Mouse (Mus musculus) frontal cortex, adult (tissue): ENCODE measurements at regions not wholly inside any gene's neighbourhood (a gene's known extent, or its start where the extent isn't known, plus 50 kb on each side); places are given as distances from the start of the nearest gene placed in this dataset.

Experiments
- ATAC-seq: cut with Nextera tagmentation; 2 replicates; pipeline ENCODE4 v1.9.2; 2017; ENCODE audit warnings: mild to moderate bottlenecking, moderate library complexity, mixed read lengths; ENCODE audit not compliant: low TSS enrichment

DNA sequence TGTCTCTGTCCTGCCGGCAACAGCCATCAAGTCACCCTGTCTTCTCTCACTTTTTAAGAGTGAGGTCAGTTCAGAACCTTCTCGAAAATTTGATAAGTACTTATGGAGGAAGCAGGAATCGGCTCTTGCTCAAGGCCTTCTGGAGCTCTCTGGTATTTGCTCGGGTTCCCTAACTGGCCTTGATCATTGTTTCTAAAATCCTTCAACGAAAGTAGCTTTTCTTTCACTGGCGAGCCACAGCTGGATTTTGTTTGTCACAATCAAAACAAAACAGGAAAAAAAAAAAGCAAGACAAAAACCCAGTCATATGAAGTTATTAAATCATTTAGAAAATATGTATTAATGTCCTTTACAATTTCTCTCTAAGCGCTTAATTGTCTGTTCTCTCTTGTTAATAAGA is 156.6 kb upstream of the Tex13c2 start:
- no peak for ATAC-seq

DNA sequence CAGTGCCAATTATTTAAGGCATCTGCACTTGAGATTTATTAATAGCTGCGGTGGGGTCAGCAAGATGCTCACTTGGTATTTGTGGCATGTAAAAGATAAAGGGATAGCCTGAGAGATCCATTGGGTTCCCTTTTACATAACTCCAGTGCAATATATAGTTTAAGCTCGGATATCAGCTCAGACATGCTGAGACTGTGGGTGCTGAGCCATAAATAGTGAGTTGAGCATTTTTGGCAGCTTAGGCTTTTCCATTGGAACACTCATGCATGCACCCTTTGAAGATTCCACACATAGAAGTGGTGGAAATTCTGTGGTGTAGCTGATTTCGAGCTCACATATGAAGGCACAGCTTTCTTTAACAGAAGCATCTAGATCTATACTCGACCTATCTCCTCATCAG is 155.9 kb upstream of the Tex13c2 start:
- ATAC-seq, result peak; percentile 100

DNA sequence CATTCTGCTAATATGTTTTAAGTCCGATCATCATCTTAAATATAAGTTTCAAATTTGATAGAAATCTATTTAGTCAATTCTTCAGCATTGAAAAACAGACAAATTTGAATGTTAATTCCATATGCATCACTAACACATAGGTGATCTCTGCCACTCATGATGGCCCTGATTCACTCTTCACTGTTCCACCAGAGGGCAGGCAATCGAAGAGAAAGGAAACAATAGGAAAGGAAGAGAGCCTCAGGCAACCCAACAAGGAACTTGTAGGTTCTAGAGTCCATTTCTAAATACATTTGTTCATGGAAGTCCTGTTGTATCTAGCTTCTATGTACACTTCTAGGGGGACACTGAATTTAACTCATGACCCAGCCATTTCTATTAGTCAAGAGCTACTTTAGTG is 154.7 kb upstream of the Tex13c2 start:
- ATAC-seq, result no peak

DNA sequence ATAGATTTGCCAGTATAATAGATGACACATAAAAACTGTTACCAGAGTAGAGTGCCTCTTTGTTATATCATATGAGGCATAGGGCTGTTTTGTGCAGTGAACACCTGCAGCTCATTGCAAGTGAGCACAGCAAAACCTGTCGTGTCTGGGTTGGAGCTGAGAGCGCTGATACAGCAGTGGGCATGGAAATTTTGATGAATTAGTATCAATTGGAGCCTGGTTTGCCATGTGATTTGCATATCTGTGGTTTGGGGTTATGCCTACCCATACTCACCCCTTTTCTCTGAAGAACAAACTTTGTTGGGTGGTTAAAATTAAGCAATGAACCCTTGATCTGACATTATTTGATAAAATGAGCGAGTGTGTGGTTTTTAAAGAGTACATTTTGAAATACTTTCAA is 152.7 kb upstream of the Tex13c2 start:
- ATAC-seq, result no peak

DNA sequence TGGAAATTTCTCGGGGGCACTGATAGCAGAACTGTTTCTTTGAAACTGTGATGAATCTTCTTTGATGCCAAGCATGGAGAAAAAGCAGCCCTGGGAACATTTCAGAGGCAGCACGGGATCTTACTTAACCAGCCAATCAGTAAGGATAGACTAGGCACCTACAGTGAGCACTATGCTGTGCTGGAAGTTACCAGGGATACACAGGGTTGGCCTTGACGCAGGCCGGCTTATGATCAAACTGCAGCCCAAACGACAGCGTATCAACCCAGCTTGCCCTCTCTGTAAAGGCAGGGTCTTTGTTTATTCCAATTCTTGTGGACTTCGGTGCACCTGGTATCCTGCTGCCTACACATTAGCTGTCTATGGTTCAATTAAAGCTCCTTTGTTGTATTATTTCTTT is 147.1 kb upstream of the Tex13c2 start:
- ATAC-seq, result no peak

DNA sequence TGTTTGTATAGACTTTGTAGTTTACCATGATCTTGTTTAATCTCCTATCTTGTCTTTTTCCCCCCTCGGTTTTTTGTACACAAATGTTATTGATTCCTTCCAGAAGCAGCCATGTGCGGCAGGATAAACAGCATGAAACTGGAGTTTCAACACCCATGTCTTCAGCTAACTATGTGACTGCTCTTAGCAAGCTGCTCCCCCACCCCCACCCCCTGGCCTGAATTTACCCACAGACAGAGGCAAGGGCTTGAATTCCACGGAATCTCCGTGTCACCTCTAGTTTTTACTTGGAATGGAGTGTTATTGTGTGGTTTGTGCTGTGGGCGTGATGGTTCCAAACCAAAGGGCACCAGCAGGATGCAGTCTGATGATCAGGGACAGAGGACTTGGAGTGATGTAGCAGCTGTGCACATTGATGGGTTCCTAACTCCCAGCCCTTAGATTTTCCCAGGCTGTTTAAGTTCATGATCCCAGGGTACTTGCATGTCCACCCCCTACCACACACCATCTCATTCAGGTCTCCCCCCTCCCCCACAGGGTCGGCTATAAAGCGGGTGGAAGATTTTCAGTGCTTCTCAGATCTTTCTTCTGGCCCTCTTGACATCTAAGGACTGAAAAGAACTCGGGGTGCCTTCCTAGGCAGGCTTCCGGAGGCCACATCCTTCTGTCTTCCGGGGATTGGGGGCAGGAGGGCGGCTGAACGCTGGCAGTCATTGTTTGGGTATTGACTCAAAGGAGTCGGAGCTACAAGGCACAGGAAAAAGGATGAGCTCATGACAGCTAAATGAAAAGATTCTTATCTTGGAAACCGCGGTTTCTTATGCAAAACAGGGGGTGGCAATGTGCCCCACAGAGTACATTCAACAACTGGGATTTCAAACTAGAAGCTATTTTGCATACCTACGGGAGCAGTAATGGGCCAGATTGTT is 146.3 kb upstream of the Tex13c2 start:
- peak; percentile 44; the same call in 1 of the 2 replicates for ATAC-seq

DNA sequence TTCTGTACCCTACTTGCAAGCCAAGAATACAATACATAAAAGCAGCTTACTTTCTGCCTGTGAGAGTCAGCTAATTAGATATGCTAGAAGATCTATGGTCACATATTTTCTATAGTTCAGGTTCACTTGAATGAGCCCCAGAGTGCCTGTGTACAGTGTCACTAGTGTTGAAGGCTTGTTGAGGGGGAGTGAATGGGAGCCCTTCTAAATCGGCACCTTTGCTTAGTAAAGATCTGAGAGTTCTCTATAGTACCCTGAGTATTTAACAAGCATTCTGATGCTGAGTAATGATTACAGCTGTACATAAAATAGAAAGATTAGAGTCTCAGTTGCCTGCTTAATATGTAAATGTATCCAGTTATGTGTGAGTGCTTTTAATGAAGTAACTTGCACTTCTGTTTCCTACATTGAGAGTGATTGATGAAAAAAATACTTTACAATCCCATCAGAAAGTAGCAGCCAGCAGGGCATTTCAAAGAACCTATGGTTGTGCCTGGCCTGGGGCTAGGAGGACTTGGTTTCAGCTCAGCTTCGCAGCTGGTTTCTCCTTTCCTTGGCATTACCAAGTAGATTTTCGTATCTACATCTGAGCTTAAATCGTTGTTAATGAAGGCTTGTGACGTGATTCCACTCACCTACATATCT is 136.8 kb upstream of the Tex13c2 start:
- ATAC-seq, result no peak

DNA sequence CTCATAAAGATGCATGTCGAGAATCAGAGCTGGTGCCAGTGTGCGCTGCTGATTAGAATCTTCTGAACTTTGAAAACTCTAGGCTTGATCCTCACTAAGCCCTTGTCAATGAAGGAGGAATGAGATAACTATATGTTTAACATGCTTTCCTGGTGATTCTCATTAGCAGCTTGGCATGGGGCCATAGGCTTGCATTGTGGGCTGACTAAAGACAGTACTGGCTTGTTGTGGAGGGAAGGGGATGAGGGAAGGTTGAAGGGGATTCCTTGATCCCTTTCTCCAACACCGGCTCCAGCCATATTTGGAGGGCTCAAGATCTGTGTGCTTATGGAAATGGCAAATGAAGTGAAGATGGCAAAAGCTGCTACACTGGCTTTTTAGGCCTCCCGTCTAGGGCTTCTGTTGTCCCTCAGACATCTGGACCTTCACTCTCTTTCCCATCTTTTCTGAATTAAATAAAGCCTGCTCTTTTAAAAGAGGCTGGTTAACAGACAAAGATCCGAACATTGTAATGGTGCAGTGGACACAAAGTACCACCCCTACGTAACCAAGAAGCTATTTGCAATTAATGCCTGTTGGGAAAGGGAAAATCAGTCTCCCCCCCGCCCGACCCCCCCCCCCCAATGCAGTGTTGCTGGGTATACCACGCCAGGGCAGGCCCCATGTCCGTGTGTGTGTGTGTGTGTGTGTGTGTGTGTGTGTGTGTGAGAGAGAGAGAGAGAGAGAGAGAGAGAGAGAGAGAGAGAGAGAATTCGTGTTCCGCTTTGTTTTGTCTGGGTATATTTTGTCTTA is 129.9 kb upstream of the Tex13c2 start:
- ATAC-seq, result no peak

DNA sequence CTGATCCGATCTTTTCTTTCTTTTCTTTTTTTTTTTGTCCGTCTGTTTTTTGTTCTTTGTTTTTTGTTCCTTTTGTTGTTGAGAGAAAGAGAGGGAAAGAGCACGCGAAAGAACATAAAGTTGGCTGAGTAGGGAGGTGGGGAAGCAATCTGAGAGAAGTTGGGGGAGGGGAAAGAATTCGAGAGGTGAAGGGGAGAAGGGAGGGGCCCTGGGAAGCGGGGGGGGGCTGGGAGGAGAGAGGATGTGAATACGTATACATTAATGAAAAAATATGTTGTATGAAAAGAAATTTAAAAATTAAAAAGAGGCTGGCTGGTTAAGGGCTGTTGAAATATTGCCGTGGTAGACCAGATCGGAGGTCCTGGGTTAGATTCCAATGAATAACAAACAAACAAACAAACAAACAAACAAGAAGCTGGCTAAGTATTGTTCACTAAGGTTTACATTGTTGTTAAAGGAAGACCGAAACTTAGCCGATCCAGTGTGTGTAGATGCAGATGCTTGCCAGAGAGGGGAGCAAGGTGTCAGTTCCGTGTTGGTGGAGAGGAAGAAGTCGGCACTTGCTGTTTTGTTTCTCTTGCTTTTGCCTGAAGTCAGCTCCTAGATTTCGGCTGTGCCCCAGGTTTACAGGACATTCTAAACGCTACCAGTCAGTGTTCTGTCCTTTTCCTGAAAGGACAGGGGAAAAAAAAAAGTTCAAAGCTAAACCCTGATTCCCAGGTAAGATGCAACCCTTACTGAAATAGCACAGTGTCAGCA is 129.1 kb upstream of the Tex13c2 start:
- peak; percentile 65; the same call in 1 of the 2 replicates for ATAC-seq

DNA sequence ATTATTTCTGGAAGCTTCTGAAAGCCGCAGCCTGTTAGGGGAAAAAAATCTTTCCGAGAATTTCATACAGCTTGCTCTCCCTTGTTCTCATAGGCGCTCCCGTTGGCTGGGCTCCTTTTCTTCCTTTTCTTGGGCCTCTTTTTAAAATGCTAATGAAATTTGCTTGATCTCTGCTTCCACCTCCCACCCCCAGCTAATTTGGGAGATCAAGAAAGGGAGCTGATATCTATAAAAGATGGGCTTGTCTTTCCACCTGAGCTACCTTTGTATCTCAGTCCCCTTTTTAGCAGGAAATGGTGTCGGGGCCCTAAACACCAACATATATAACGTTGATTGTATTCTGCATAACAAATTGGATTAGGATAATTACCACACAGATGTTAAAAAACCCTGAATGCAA is 128.5 kb upstream of the Tex13c2 start:
- no peak for ATAC-seq

DNA sequence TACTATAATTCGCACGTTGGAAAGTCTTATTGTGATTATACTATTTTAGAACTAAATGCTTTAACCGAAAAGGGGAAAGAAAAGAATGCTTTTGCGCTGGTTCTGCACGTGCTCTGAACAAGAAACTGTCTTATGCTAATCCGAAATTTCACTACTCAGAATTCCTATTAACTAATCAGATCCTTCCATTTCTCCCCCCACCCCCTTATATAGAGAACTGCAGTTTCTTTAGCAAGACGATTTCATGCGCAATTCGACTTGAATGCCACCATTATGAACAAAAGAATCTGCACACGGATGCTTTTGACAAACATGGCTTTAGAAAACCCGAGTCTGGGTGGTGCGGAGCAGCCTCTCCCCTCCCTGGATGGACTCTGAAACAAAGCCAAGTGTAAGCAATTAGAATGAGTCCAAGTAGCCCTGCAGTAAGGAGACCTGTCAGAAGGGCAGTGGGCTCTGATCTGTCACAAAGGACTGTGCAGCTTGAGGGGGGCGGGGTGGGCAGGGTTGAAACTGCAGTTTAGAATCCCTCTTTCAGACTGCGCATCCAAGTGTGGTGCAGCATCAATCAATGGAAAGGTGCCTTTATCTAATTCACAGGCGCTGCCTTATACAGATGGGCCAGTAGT is 128.0 kb upstream of the Tex13c2 start:
- no peak for ATAC-seq

DNA sequence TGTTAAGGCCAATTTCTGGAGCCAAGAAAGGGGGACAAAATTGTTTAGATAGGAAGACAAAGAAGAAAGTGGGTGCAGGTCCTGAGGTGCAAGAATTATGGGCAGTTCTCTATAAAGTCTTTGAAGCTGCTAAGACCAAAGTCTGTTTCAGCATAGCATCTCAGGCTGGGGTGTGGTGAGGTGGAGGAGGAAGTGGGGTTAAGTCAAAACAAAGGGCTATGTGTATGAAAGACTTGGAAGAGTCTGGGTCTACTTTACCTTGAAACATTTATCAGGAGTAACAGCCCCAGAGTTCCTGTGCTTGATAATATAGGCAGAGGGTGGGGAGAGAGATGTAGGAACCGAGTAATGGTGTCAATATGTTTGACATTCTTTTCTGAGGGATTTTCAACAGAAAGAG is 125.4 kb upstream of the Tex13c2 start:
- ATAC-seq, result no peak

DNA sequence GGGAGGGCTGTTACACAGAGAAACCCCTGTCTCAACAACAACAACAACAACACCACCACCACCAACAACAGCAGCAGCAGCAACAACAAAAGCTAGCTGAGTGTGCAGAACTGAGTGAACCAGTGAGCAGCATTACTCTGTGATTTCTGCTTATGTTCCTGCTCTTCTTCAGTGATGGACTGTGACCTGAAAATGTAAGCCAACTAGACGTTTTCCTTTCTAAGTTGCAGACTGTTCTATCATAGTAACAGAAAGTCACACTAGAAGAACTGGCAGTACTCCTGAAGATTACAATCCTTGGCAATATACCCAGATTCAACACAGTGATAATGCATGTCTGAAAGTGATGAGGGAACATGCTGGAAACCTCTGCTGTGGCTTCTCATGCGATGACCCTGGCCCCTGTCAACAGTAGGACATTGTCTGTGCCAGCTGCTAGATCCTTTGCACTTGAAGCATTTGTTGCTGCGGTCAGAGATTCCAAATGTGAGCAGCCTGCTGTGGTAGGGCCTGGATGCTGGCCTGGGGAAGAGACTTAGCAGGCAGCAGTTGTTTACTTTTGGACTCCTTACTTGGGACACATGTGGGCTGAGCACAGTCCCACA is 115.6 kb upstream of the Tex13c2 start:
- ATAC-seq, result peak; percentile 95

DNA sequence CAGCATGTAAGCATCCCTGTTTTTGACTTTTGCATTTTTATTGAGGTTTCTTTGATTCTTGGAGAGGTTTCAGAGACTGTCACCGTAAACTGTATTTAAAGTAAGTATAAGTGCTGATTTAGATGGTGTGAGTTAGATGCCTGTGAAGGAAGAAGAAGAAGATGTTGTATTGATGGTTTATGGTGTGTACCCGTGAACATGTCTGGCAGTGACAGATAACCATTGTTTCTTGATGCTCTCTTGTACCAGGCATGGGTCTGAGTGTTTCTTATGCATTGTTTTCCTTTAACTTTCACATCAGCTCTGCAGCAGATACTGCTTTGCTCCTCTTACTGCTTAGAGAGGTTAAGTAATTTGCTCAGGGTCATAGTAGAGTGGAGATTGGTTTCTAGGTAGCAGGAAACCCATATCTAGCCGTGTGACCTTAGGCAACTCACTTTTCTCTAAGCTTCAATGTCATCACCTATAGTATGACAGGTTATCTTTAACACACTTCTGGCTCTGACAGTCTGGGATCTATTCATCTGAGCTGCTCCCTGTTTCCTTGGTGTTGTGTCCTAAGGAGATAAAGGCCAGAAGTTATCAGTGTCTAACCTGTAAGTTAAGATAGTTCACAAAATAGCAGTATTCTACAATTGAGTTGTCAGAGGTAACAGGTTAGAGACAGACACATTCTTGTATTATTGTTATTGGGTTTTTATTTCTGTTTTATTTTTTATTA is 95.5 kb upstream of the Tex13c2 start:
- no peak for ATAC-seq

DNA sequence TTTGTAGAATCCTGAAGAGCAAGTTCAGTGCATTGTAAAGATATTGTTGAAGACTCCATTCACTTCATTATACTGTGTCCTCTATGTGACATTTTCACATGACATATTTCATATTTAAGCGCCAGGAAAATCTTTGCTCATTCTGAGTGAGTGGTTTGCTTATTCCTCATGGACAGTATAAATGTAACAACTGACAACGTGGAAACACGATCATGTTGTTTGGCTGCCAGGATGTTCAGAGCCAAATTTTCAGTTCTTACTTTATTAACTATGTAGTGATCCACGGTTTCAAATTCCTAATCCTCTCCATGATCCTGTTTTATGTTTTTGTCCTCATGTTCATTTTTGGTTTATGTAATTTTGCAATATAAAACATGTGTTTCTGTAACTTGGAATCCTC is 93.0 kb upstream of the Tex13c2 start:
- no peak for ATAC-seq

DNA sequence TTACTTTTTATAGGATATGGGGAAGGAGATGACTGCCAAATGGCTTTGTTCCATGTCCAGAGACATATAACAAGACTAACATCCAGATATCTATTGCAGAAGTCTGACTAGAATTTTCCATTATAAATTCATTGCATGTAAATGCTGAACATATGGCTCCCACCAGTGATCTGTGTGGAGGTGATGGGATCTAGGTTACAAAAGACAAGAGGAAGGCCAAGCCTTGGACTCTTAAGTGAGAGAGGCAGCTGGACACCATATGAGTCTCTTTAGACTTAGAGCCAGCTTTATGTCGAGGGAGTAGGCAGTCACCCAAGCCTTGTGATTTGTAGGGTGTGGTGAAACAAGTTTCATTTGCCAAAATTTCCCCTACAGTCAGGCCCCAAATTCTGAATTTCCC is 90.7 kb upstream of the Tex13c2 start:
- ATAC-seq, result no peak

DNA sequence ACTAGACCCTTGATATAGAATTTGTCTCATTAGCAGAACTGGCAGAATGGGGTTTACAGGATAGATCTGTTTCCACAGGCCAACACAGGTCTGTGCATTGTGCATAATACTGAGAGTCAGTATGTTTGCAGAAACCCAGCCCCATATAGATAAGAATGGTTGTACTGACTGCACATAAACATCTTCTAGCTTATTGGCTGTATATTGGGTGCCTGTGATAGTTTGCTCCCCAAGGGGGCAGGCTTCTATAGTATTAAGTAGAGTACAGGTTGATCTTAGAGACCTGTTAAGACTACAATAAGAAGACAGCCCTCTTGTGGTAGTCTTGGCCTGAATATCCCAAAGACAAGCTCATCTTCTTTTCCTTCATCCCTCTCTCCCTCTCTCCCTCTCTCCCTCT is 90.1 kb upstream of the Tex13c2 start:
- no peak for ATAC-seq

DNA sequence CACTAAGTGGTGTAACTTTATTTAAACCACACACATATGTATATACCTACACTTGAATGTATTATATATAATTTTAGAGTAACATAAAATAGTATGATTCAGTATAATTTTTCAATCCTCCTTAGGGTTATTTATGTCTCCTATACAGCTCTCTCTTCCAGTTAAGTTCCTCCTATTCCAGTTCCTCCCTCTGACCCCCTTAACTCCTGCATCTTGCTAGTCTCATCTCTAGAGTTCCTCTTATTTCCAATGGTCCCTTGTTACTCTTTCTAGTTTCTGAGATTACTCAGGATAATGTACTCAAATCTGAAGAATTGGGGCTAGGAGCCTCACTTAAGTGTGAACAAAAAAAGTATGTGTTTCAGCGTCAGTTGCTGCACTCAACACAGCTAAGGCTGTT is 88.4 kb upstream of the Tex13c2 start:
- ATAC-seq, result no peak

DNA sequence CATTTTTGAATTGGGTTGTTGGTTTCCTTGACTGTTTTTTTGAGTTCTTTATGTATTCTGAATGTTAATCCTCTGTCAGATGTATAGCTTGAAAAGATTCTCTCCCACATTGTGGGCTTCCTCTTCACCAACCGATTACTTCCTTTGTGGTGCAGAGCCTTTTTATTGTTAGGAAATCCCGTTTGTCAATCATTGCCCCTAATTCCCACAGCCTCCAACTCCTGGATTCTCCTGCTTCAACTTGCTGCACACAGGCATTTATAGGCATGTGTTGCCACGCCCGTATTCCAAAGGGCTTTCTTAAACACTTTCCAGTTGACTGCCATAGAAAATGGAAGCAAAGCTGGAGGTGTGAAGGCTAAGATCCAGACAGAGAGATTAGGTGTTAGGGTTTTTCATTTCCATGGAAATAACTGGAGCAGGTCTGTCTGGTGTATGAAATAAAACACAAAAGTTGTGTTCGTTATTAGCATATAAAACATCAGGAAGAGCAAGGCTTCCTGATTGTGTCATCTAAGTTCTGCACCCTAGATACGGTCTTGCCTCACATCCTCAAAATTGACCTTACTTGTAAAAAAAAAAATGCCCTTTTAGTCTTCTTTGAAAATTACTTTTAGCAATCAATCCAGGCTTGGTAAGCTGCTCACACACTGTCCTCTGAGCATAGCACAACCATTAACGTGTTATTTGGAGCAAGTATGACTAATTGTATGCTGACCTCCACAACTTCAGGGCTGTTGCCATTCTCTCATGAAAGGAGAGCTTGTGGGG is 87.7 kb upstream of the Tex13c2 start:
- no peak for ATAC-seq

DNA sequence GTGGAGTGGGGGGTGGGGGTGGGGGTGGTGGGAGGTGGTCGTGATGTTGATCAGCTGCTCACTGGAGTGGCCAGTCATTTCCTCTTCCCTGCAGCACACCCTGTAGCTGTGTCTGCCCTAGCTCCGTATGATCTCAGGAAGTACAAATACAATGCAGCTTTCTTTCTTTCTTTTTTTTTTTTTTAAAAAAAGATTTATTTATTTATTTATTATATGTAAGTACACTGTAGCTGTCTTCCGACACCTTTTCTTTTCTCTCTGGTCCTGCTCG is 87.2 kb upstream of the Tex13c2 start:
- ATAC-seq, result no peak
